In genomic region chr11:120002634-120003220, GRCm38 (mm10) we compare ENCODE assay signal across 13 mouse cellular contexts.
"Had no signal": no experiment of that assay in that cellular context is flagged by ENCODE, and none has a peak within 500 bp of the region (broad histone marks: within the 10 kb centered on the region; RNA-seq: fewer than 3 reads in every experiment).

No protein-coding gene starts in this region.

- DNase-seq: kidney, postnatal 10 days; kidney, postnatal 36 days; liver; lung, adult 2 months; lung, postnatal 14 days; lung, postnatal 4 days; midbrain, embryonic 14.5 days; right cerebral cortex, adult 18-20 months; right cerebral cortex, postnatal 14 days; right cerebral cortex, postnatal 4 days; thymus, adult 2 months; thymus, postnatal 14 days; thymus, postnatal 4 days had no signal
